Mouse (Mus musculus) lung, embryonic 15.5 days (tissue): ENCODE measurements around the gene Cops3. TPM values are rescaled to one million over a fixed set of nuclear protein-coding genes. Genes with fewer than 3 reads are reported as not detected.

Source experiments
- ATAC-seq: fragments of 200-750 bp; cut with Nextera tagmentation; 2 replicates; pipeline ENCODE4 v1.8.0; 2017; ENCODE audit warnings: moderate number of reproducible peaks, borderline replicate concordance; ENCODE audit not compliant: low FRiP score, low TSS enrichment; ENCODE audit errors: extremely low read depth
- H3K27ac ChIP-seq: fragments of 300-500 bp; sonication (generic); 2 replicates; pipeline ENCODE4 v1.5.1; 2015; ENCODE audit warnings: moderate library complexity, mild to moderate bottlenecking, inconsistent platforms
- H3K27me3 ChIP-seq: fragments of 300-500 bp; sonication (generic); 2 replicates; pipeline ENCODE4 v1.6.1; 2015; ENCODE audit warnings: inconsistent platforms
- H3K36me3 ChIP-seq: fragments of 300-500 bp; sonication (generic); 2 replicates; pipeline ENCODE4 v1.6.1; 2015; ENCODE audit warnings: inconsistent platforms
- H3K4me1 ChIP-seq: fragments of 300-500 bp; sonication (generic); 2 replicates; pipeline ENCODE4 v1.6.1; 2015; ENCODE audit warnings: inconsistent platforms
- H3K4me2 ChIP-seq: fragments of 300-500 bp; sonication (generic); 2 replicates; pipeline ENCODE4 v1.6.1; 2015; ENCODE audit warnings: inconsistent platforms, mild to moderate bottlenecking, moderate library complexity
- H3K4me3 ChIP-seq: fragments of 300-500 bp; sonication (generic); 2 replicates; pipeline ENCODE4 v1.5.1; 2015; ENCODE audit warnings: mild to moderate bottlenecking, inconsistent platforms
- H3K9ac ChIP-seq: fragments of 300-500 bp; sonication (generic); 2 replicates; pipeline ENCODE4 v1.6.1; 2015; ENCODE audit warnings: inconsistent platforms
- H3K9me3 ChIP-seq: fragments of 300-500 bp; sonication (generic); 2 replicates; pipeline ENCODE4 v1.6.1; 2016; ENCODE audit warnings: inconsistent platforms
- WGBS: fragments of 180-500 bp; shearing (Covaris S2); methylation state at CpG from one replicate; pipeline ENCODE4 v1.1.7; 2015; 5-methylcytosine and 5-hydroxymethylcytosine counted together
- polyA plus RNA-seq: library from polyadenylated mRNA; unstranded; fragments of >200 nt; fragmentation: Nextera tagmentation; extraction: Ambion mirVana; gene quantifications from 2 replicates; pipeline ENCODE4 v1.2.1, GENCODE M21; 2015

The Cops3 gene
- polyA plus RNA-seq, 1 experiment from 2014 or later = 214 TPM

DNA sequence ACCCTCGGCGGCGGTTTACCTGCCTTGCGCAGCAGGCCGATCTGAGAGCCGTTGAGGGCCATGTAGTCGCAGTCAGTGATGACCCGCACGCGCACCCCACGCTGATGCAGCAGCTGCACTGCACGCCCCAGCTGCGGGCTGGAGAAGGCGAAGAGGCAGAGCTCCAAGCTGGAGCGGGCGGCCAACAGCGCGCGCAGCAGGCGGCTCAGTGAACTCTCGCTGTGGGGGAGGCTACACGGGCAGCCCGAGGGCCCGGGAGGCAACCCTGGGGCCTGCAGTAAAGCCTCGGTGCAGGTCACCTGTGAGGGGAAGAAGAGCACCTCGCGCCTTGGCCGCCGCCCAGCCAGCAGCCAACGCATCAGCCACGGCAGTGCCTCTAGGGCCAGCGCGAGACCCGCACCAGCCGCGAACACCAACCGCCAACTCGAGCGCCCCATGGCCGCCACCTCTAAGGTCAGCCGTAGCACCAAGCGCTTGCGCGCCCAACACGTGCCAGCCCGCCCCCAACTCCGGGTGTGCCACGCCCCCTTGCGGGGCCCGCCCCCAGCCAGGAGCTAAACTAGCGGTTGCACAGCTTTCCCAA is 52.3 kb downstream of the Cops3 start, which contains the start of gene Pld6:
Pld6 (minus strand) TSS at position 447 of the 583 bp plus-strand sequence.
- Histone ChIP-seq H3K9ac (peak within 1 kb of the TSS; percentile 47), H3K27me3 (no peaks in the 10 kb centered on the region), H3K4me1 (peaks cover 21% of the 10 kb centered on the region), H3K4me2 (peak within 1 kb of the TSS; percentile 93), H3K36me3 (peaks cover 10% of the 10 kb centered on the region), H3K27ac (peak within 1 kb of the TSS; percentile 42), H3K9me3 (no peaks in the 10 kb centered on the region), H3K4me3 (peak within 1 kb of the TSS; percentile 42)
- ATAC-seq = peak; percentile 68
- 2% methylated on average over 49 of the region's 51 CpGs for whole genome bisulfite sequencing

DNA sequence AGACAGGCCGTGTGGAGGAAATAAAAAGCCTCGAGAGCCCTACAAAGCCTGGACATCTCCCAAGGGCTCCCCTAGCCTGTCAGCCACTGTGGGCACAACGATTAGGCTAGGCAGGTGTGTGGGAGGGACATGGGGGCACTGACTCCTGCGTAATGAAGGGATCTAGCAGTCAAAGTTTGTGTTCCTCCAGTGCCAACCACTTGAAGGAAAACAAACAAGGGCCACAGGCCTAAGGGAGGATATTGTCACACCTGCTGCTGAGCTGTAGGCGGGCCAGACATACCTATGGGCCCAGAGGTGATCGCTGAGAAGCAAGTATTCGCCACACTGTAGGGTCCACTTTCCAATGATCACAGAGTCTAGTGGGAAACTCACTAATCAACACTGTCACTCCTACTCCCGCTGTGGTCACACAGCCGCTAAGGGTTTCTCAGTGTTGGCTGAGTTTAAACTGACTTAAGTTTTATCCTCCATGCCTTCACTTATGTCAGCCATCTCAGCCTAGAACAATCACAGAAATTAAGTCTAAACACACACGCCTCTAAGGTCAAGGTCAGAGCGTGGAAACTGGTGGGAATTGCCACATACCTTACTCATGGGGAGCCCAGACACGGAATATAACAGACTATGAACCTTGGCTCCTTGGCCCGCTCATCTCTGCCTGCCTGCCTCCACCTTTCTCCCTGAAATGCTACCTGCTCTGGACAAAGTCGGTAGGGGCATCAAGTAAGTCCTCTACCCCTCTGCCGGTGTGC is 53.0 kb downstream of the Cops3 start:
- Histone ChIP-seq H3K4me3 (peak overlapping the region; percentile 42), H3K9me3 (no peaks in the 10 kb centered on the region), H3K27me3 (no peaks in the 10 kb centered on the region), H3K9ac (peak overlapping the region; percentile 47), H3K36me3 (peaks cover 3% of the 10 kb centered on the region), H3K4me2 (peak overlapping the region; percentile 93), H3K4me1 (peaks cover 21% of the 10 kb centered on the region), H3K27ac (peak overlapping the region; percentile 42)
- peak; percentile 27; the same call in 1 of the 2 replicates for ATAC-seq
- WGBS = 31% methylated on average over 15 of the region's 15 CpGs

DNA sequence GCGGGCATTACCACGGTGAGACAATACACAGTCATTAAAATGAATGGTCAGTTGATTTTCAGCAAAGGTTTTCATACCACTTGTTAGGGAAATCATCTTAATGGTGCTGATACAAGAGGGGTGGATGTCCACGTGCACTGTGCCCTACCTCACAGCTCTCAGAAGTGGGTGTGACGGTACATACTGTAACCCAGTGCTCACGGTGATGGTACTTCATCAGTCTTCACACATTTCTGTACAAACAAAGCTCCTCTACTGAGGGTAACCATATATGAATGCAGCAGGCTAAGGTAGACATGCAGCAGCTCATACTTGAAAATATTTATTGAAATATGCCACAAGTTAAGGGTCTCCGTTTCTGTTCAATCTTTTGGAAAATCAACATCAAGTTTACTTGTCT is 56.0 kb downstream of the Cops3 start:
- no peak overlapping the region for H3K9ac ChIP-seq
- no peaks in the 10 kb centered on the region for H3K27me3 ChIP-seq
- no peaks in the 10 kb centered on the region for H3K9me3 ChIP-seq
- no peak overlapping the region for H3K27ac ChIP-seq
- no peak for ATAC-seq
- peaks cover 21% of the 10 kb centered on the region for H3K4me1 ChIP-seq
- WGBS = 59% methylated on average over 6 of the region's 6 CpGs
- peaks cover 5% of the 10 kb centered on the region; the same call in 1 of the 2 replicates for H3K36me3 ChIP-seq
- H3K4me2 ChIP-seq = no peak overlapping the region
- H3K4me3 ChIP-seq = no peak overlapping the region

DNA sequence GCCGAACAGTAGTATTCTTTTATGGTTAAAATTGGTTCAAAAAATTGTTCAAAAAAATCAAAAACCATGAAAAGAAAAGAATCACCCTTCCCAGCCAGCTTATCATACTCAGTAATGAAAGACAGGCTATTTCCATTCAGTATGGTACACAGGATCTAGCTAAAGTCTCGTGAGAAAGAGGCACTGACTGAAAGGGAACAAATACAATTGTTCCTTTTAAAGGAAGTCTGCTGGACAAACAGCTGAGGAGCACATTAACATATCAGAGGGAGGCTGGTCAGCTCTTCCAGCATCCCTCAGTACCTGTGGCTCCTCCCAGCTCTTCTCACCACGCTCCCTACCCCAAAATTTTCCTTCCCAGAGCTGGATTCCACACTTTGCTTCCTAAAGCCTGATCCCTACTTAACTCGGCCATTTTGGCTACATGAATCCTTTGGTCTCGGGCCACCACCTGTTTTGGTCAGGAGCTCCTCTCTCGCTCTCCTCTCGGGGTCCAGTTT is 57.5 kb downstream of the Cops3 start:
- no peak overlapping the region for H3K4me3 ChIP-seq
- H3K27ac ChIP-seq = no peak overlapping the region
- peaks cover 12% of the 10 kb centered on the region for H3K4me1 ChIP-seq
- ATAC-seq = no peak
- H3K36me3 ChIP-seq = peaks cover 17% of the 10 kb centered on the region
- H3K9me3 ChIP-seq = no peaks in the 10 kb centered on the region
- H3K4me2 ChIP-seq = no peak overlapping the region
- no peaks in the 10 kb centered on the region for H3K27me3 ChIP-seq
- no peak overlapping the region for H3K9ac ChIP-seq
- 75% methylated on average over 7 of the region's 7 CpGs for WGBS

DNA sequence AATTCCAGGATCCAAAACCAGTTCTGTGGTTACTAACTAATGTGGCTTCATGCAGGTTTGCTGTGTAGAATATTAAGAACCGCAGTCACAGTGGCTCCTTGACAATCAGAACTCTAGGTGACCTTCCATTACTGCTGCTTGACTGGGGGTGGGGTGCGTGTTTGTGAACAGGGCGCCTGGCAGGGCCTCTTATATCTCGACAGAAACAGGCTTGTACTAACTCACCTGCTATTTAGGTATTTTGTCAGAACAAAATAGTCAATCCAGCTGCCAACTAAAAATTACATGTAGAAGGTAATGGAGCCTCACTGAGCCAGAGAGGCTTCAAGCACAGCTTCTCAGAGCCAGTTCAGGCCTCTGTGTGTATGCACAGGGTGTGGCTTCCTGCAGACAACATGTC is 59.4 kb downstream of the Cops3 start:
- Histone ChIP-seq H3K27ac (no peak overlapping the region), H3K4me3 (no peak overlapping the region), H3K36me3 (peaks cover 36% of the 10 kb centered on the region), H3K4me1 (no peaks in the 10 kb centered on the region), H3K27me3 (no peaks in the 10 kb centered on the region), H3K4me2 (no peak overlapping the region), H3K9ac (no peak overlapping the region), H3K9me3 (no peaks in the 10 kb centered on the region)
- 70% methylated on average over 4 of the region's 4 CpGs for WGBS
- ATAC-seq = no peak

DNA sequence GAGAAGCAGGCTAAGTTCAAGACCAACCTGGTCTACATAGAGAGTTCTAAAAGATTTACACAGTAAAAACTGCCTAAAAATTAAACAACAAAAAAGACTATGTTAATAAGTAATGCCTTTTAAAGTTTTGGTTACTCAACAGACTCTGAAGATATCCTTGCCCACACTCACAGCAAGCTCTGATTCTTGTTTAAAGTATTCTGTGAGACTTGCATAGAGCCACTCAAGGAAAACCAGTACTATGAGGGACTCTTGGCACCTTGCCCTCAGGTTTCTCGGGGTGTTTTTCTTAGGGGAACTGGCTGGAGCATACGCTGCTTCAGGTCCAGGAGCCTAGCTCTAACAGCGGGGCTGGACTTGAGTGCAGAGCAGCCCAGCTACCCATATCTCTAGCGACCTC is 60.2 kb downstream of the Cops3 start:
- H3K27me3 ChIP-seq = no peaks in the 10 kb centered on the region
- no peaks in the 10 kb centered on the region for H3K9me3 ChIP-seq
- no peak for ATAC-seq
- H3K36me3 ChIP-seq = peaks cover 44% of the 10 kb centered on the region
- H3K4me1 ChIP-seq = no peaks in the 10 kb centered on the region
- H3K27ac ChIP-seq = peak overlapping the region; percentile 41; the same call in 1 of the 2 replicates
- 62% methylated on average over 4 of the region's 4 CpGs for WGBS
- H3K4me2 ChIP-seq = no peak overlapping the region
- H3K4me3 ChIP-seq = no peak overlapping the region
- no peak overlapping the region for H3K9ac ChIP-seq

DNA sequence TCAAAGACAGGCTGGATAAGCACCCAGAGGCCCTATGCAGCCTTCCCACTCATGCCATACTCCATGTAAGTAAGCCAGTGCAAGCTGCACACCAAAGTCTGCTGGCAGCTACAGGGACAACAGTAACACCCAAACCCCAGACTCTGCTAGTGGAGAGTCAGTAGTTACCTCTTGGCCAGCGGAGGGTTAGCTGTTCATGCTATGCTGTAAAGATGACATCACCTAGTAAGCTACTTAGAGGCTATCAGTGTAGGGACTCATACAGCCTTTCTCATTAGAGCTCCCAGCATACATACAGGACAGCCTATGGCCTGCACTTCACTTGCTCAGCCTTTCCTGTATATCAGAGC is 60.8 kb downstream of the Cops3 start:
- no peaks in the 10 kb centered on the region for H3K4me1 ChIP-seq
- no peak overlapping the region for H3K4me2 ChIP-seq
- no peaks in the 10 kb centered on the region for H3K27me3 ChIP-seq
- peak; percentile 8; the same call in 1 of the 2 replicates for ATAC-seq
- no peaks in the 10 kb centered on the region for H3K9me3 ChIP-seq
- 0 out of 2 replicates have a peak overlapping the region, but pooled peaks have one; percentile 41 for H3K27ac ChIP-seq
- WGBS = 70% methylated on average over 1 of the region's 1 CpGs
- H3K4me3 ChIP-seq = no peak overlapping the region
- H3K9ac ChIP-seq = no peak overlapping the region
- peaks cover 50% of the 10 kb centered on the region for H3K36me3 ChIP-seq

DNA sequence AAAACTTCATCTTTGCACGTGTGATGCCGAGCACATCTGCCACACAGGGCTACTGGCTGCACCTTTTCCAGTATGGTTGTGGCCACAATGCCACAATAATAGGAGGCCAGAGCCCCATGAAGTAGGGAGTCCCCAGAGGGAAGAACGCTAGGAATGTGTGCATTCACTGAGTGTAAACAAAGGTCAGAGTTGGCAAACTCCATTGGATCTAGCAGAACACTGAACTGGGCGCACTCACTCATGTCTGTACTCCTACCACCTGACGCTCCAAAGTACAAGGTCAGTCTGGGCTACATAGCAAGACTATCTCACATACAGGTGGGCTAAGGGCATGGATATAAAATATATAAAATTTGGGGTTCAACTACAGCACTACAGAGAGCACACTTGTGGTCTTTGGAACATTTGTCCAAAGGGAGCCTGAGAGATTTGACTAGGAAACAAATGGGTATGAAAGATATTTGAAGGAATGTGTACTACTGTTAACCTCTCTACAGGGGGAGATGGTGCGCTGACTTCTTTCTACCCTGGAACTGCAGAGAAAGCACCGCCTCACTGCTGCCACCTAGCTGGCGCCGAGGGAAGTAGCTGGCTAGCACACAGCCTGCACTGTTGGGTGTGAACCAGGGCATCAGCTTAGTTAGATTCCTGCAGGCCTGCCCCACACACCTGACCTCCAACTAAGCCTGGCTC is 61.3 kb downstream of the Cops3 start:
- H3K9ac ChIP-seq = no peak overlapping the region
- peaks cover 55% of the 10 kb centered on the region for H3K36me3 ChIP-seq
- H3K27me3 ChIP-seq = no peaks in the 10 kb centered on the region
- no peak overlapping the region for H3K27ac ChIP-seq
- ATAC-seq = peak; percentile 77; the same call in 1 of the 2 replicates
- H3K4me3 ChIP-seq = no peak overlapping the region
- 51% methylated on average over 9 of the region's 9 CpGs for WGBS
- H3K9me3 ChIP-seq = no peaks in the 10 kb centered on the region
- H3K4me2 ChIP-seq = no peak overlapping the region
- H3K4me1 ChIP-seq = no peaks in the 10 kb centered on the region

DNA sequence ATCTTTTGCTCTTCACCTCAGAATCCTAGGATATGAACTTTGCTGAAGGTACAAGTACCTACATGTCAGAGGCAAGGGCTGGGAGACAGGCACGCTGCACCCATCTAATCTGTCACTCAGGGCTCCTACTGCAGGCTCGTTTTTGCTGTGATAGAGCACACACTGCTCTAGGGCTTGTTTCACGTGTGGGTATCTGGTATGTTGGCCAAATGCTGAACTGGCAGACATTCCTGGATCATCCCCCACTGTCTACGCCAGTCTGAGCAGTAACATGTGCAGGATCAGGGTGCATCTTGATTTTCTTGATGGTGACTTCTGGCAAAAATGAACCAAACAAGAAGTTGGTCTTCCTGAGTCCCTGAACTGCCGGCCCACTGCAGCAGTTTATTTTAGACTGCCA is 62.4 kb downstream of the Cops3 start:
- no peak overlapping the region for H3K27ac ChIP-seq
- peaks cover 65% of the 10 kb centered on the region for H3K36me3 ChIP-seq
- no peaks in the 10 kb centered on the region for H3K27me3 ChIP-seq
- H3K4me3 ChIP-seq = no peak overlapping the region
- H3K9ac ChIP-seq = no peak overlapping the region
- ATAC-seq = no peak
- H3K9me3 ChIP-seq = no peaks in the 10 kb centered on the region
- WGBS = 87% methylated on average over 5 of the region's 5 CpGs
- no peak overlapping the region for H3K4me2 ChIP-seq
- H3K4me1 ChIP-seq = no peaks in the 10 kb centered on the region

DNA sequence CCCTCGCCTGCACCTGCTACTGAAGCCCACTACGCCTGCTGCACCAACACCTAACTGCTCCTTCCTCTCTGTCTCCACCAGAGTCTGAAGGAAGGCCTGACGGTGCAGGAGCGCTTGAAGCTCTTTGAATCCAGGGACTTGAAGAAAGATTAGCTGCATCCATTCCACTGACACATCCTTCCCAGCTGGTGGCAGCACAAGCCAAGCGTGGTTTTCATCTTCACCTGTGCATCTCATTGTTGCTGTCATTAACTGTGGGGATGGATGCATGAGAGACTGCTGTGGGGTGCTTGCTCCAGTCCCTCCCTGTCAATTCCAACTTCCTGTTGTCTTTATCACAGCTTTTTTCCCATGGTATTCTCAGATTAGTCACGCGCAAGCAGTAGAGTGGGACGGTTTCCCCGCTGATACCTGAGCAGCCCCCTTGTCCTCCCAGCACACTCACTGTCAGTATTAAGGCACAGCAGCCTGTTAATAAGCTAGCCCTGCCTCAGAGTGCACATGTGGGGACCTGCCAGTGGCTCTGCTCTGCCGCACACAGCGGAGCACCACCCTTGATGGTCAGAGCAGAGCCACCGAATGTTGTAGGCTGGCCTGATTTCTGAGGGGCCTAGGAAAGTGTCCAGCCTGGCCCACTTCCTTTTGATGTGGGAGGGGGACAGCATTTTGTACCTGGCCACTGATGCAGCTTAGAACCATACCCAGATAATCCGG is 64.0 kb downstream of the Cops3 start:
- H3K27ac ChIP-seq = no peak overlapping the region
- ATAC-seq = no peak
- no peak overlapping the region for H3K4me2 ChIP-seq
- H3K4me1 ChIP-seq = no peaks in the 10 kb centered on the region
- no peaks in the 10 kb centered on the region for H3K27me3 ChIP-seq
- H3K36me3 ChIP-seq = peaks cover 82% of the 10 kb centered on the region
- no peaks in the 10 kb centered on the region for H3K9me3 ChIP-seq
- no peak overlapping the region for H3K9ac ChIP-seq
- H3K4me3 ChIP-seq = no peak overlapping the region
- 87% methylated on average over 13 of the region's 13 CpGs for WGBS

DNA sequence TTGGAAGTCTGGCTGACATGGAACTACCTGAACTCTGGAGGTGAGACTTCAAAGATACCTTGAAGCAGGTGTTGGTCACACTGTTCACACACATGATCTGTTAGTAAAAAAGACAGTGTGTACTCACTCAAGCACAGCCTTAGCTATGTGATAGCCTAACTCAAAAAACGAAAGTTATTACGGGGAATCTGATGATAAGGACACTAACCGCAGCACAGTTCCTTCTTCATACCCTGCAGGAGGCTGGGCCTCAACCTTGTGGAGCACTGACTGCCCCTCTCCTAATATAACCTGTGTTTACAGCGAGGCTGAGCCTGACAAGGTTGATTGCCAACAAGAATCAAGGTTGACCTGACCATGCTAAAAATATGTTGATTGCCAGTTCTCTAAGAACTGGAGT is 65.1 kb downstream of the Cops3 start:
- no peak overlapping the region for H3K4me2 ChIP-seq
- H3K27me3 ChIP-seq = no peaks in the 10 kb centered on the region
- H3K27ac ChIP-seq = no peak overlapping the region
- H3K4me3 ChIP-seq = no peak overlapping the region
- peaks cover 91% of the 10 kb centered on the region for H3K36me3 ChIP-seq
- ATAC-seq = no peak
- WGBS = 88% methylated on average over 4 of the region's 4 CpGs
- no peaks in the 10 kb centered on the region for H3K9me3 ChIP-seq
- no peaks in the 10 kb centered on the region for H3K4me1 ChIP-seq
- H3K9ac ChIP-seq = no peak overlapping the region
